Mouse (Mus musculus) adrenal gland, postnatal 10 days (tissue): Measurements from ENCODE around the gene Trip13. TPM values are rescaled to one million over a fixed set of nuclear protein-coding genes. Genes with fewer than 3 reads are reported as not detected.

ENCODE experiments used
- DNase-seq: peaks from one replicate; pipeline ENCODE4 v3.0.0; 2021; ENCODE audit warnings: mixed read lengths
- microRNA-seq: library from miRNA; unstranded; fragments of <30 nt; microRNA quantifications from one replicate; pipeline ENCODE4 v1.2.0, GENCODE M21; 2021
- total RNA-seq, 2 experiments: library from RNA; stranded (reverse); gene quantifications; 2 replicates each; pipeline ENCODE4 v1.2.3; 2021

Trip13 gene
- total RNA-seq, 2 experiments from 2014 or later = 3.0 to 3.8 TPM

- peak; percentile 24 for DNase-seq
These were observed 50.1 kb downstream of the Trip13 start for GRCm38 (mm10) chr13:73887415-73887874.

GRCm38 (mm10) chr13:73886601-73887000, 51.0 kb downstream of the Trip13 start:
- no peak for DNase-seq

GRCm38 (mm10) chr13:73886066-73886465, 51.5 kb downstream of the Trip13 start:
- DNase-seq = peak; percentile 47

GRCm38 (mm10) chr13:73885656-73886055, 51.9 kb downstream of the Trip13 start:
- DNase-seq = peak; percentile 68

GRCm38 (mm10) chr13:73881347-73881746, 56.2 kb downstream of the Trip13 start:
- DNase-seq = peak; percentile 43

GRCm38 (mm10) chr13:73879824-73880223, 57.8 kb downstream of the Trip13 start:
- peak; percentile 74 for DNase-seq

GRCm38 (mm10) chr13:73872159-73872558, 65.4 kb downstream of the Trip13 start:
- no peak for DNase-seq

Small RNA genes within 50 kb of the gene (microRNA-seq; reads per million reads assigned to microRNA genes)
- not detected for gene Gm25197

Other genes with a start within 250 kb of the Trip13 start
- gene Slc6a19, start 232.9 kb downstream of the Trip13 start, total RNA-seq = under 1 TPM; 0.79 to 0.84 TPM
- gene Slc12a7, start 204.7 kb downstream of the Trip13 start, total RNA-seq = 10 to 100 TPM; 33.1 to 43.1 TPM
- gene Nkd2, start 90.2 kb downstream of the Trip13 start, total RNA-seq = 1 to 10 TPM; 2.8 to 3.0 TPM
- 10 to 100 TPM; 25.0 to 36.8 TPM for gene Brd9, start within 50 bp of the Trip13 start, total RNA-seq
- not detected for gene Zdhhc11, start 26.1 kb upstream of the Trip13 start, total RNA-seq
- gene Tppp, start 71.6 kb upstream of the Trip13 start, total RNA-seq = 10 to 100 TPM in 1 of 2 experiments, 1 to 10 TPM in 1; 8.3 to 13.4 TPM
- 1 to 10 TPM; 3.7 to 5.1 TPM for gene Cep72, start 124.5 kb upstream of the Trip13 start, total RNA-seq
- gene Slc9a3, start 183.7 kb upstream of the Trip13 start, total RNA-seq = under 1 TPM in 1 of 2 experiments, not detected in 1; 0.12 TPM